Mouse (Mus musculus) heart, embryonic 16.5 days (tissue): ENCODE measurements around the gene Asgr1. TPM values are rescaled to one million over a fixed set of nuclear protein-coding genes. Genes with fewer than 3 reads are reported as not detected.
"Not testable (repeated sequence)": the region's sequence is repeated elsewhere in the genome, so short reads cannot be mapped to it uniquely, and the experiment has no call there.

Experiments used
- ATAC-seq: fragments of 200-750 bp; cut with Nextera tagmentation; replicated peaks from 2 replicates; pipeline ENCODE4 v1.8.0; 2017; ENCODE audit warnings: moderate number of reproducible peaks; ENCODE audit not compliant: insufficient read depth, low FRiP score; ENCODE audit errors: extremely low read depth
- H3K27ac ChIP-seq: fragments of 300-500 bp; sonication (generic); 2 replicates; pipeline ENCODE4 v1.5.1; 2014; ENCODE audit warnings: mild to moderate bottlenecking, low read length, control low read depth, moderate library complexity
- H3K27me3 ChIP-seq: fragments of 300-500 bp; sonication (generic); 2 replicates; pipeline ENCODE4 v1.6.1; 2014; ENCODE audit warnings: low read length, mixed read lengths; ENCODE audit not compliant: control insufficient read depth, insufficient read depth
- H3K36me3 ChIP-seq: fragments of 300-500 bp; sonication (generic); 2 replicates; pipeline ENCODE4 v1.6.1; 2014; ENCODE audit not compliant: control insufficient read depth, insufficient read depth
- H3K4me1 ChIP-seq: fragments of 300-500 bp; sonication (generic); 2 replicates; pipeline ENCODE4 v1.6.1; 2014; ENCODE audit warnings: low read length, mixed read lengths; ENCODE audit not compliant: control insufficient read depth, insufficient read depth
- H3K4me2 ChIP-seq: fragments of 300-500 bp; sonication (generic); 2 replicates; pipeline ENCODE4 v1.6.1; 2014; ENCODE audit warnings: low read depth, mild to moderate bottlenecking, control low read depth, low read length
- H3K4me3 ChIP-seq: fragments of 300-500 bp; sonication (generic); 2 replicates; pipeline ENCODE4 v1.5.1; 2014; ENCODE audit warnings: mild to moderate bottlenecking, control low read depth, low read length
- H3K9ac ChIP-seq: fragments of 300-500 bp; sonication (generic); 2 replicates; pipeline ENCODE4 v1.6.1; 2014; ENCODE audit warnings: low read length, control low read depth
- H3K9me3 ChIP-seq: fragments of 300-500 bp; sonication (generic); replicated peaks from 2 replicates; pipeline ENCODE4 v1.6.1; 2016; ENCODE audit warnings: low read length; ENCODE audit not compliant: control insufficient read depth
- WGBS: fragments of 180-500 bp; shearing (Covaris S2); extraction: QIAGEN DNeasy Blood & Tissue Kit; methylation state at CpG from one replicate; pipeline ENCODE4 v1.1.7; 2014; 5-methylcytosine and 5-hydroxymethylcytosine counted together
- polyA plus RNA-seq: library from polyadenylated mRNA; unstranded; fragments of >200 nt; fragmentation: Nextera tagmentation; extraction: Ambion mirVana; gene quantifications from 2 replicates; pipeline ENCODE4 v1.2.1, GENCODE M21; 2015

Asgr1 gene
- polyA plus RNA-seq, 1 experiment from 2014 or later = not detected

- Histone ChIP-seq H3K9ac (no peak overlapping the region), H3K4me2 (no peak overlapping the region), H3K27me3 (no peaks in the 10 kb centered on the region), H3K36me3 (no peaks in the 10 kb centered on the region), H3K27ac (no peak overlapping the region), H3K9me3 (no peaks in the 10 kb centered on the region), H3K4me3 (no peak overlapping the region), H3K4me1 (no peaks in the 10 kb centered on the region)
- WGBS = 66% methylated on average over 6 of the region's 6 CpGs
- no peak for ATAC-seq
Measured at GRCm38 (mm10) chr11:70070057-70070456, 16.2 kb downstream of the Asgr1 start.

GRCm38 (mm10) chr11:70070603-70071002 lies 16.7 kb downstream of the Asgr1 start:
- H3K4me3 ChIP-seq, H3K27ac ChIP-seq, H3K4me2 ChIP-seq, H3K9ac ChIP-seq, H3K4me1 ChIP-seq, H3K27me3 ChIP-seq, ATAC-seq, H3K9me3 ChIP-seq, H3K36me3 ChIP-seq: not testable (repeated sequence)
- 74% methylated on average over 3 of the region's 3 CpGs for WGBS

- Histone ChIP-seq H3K36me3 (no peaks in the 10 kb centered on the region), H3K27ac (no peak overlapping the region), H3K4me1 (no peaks in the 10 kb centered on the region), H3K9ac (no peak overlapping the region), H3K9me3 (no peaks in the 10 kb centered on the region), H3K4me2 (no peak overlapping the region), H3K4me3 (no peak overlapping the region), H3K27me3 (no peaks in the 10 kb centered on the region)
- ATAC-seq = no peak
- 34% methylated on average over 17 of the region's 17 CpGs for WGBS
Measured at GRCm38 (mm10) chr11:70074379-70075071, 20.6 kb downstream of the Asgr1 start.

- no peak overlapping the region for H3K4me2 ChIP-seq
Measured at GRCm38 (mm10) chr11:70075581-70075980, 21.7 kb downstream of the Asgr1 start.

GRCm38 (mm10) chr11:70077441-70077840 lies 23.6 kb downstream of the Asgr1 start:
- Histone ChIP-seq H3K4me3 (no peak overlapping the region), H3K36me3 (no peaks in the 10 kb centered on the region), H3K4me2 (no peak overlapping the region), H3K9ac (no peak overlapping the region), H3K9me3 (no peaks in the 10 kb centered on the region), H3K27me3 (no peaks in the 10 kb centered on the region), H3K27ac (no peak overlapping the region), H3K4me1 (no peaks in the 10 kb centered on the region)
- no peak for ATAC-seq
- WGBS = 41% methylated on average over 2 of the region's 3 CpGs

More at GRCm38 (mm10) chr11:70075581-70075980, 21.7 kb downstream of the Asgr1 start:
- 69% methylated on average over 6 of the region's 6 CpGs for WGBS
- H3K4me3 ChIP-seq = no peak overlapping the region
- H3K27ac ChIP-seq = no peak overlapping the region
- no peaks in the 10 kb centered on the region for H3K9me3 ChIP-seq
- H3K9ac ChIP-seq = no peak overlapping the region
- H3K27me3 ChIP-seq = no peaks in the 10 kb centered on the region
- no peaks in the 10 kb centered on the region for H3K4me1 ChIP-seq
- no peaks in the 10 kb centered on the region for H3K36me3 ChIP-seq
- no peak for ATAC-seq

- H3K27me3 ChIP-seq = no peaks in the 10 kb centered on the region
- no peak for ATAC-seq
- H3K9me3 ChIP-seq = no peaks in the 10 kb centered on the region
- no peaks in the 10 kb centered on the region for H3K36me3 ChIP-seq
- no peak overlapping the region for H3K4me2 ChIP-seq
- H3K4me1 ChIP-seq = no peaks in the 10 kb centered on the region
- no peak overlapping the region for H3K9ac ChIP-seq
- 58% methylated on average over 6 of the region's 6 CpGs for WGBS
- no peak overlapping the region for H3K4me3 ChIP-seq
- H3K27ac ChIP-seq = no peak overlapping the region
Measured at GRCm38 (mm10) chr11:70079175-70079574, 25.3 kb downstream of the Asgr1 start.

GRCm38 (mm10) chr11:70079928-70080327 lies 26.0 kb downstream of the Asgr1 start:
- Histone ChIP-seq H3K27ac (no peak overlapping the region), H3K9me3 (no peaks in the 10 kb centered on the region), H3K4me3 (no peak overlapping the region), H3K4me2 (no peak overlapping the region), H3K27me3 (no peaks in the 10 kb centered on the region), H3K9ac (no peak overlapping the region), H3K4me1 (no peaks in the 10 kb centered on the region), H3K36me3 (no peaks in the 10 kb centered on the region)
- 45% methylated on average over 7 of the region's 7 CpGs for WGBS
- no peak for ATAC-seq

GRCm38 (mm10) chr11:70080803-70081590 lies 27.1 kb downstream of the Asgr1 start:
- Histone ChIP-seq H3K27ac (no peak overlapping the region), H3K4me1 (no peaks in the 10 kb centered on the region), H3K9me3 (no peaks in the 10 kb centered on the region), H3K4me2 (no peak overlapping the region), H3K9ac (no peak overlapping the region), H3K4me3 (no peak overlapping the region), H3K27me3 (no peaks in the 10 kb centered on the region), H3K36me3 (no peaks in the 10 kb centered on the region)
- ATAC-seq = no peak
- 75% methylated on average over 15 of the region's 15 CpGs for WGBS

- Histone ChIP-seq H3K27me3 (no peaks in the 10 kb centered on the region), H3K36me3 (no peaks in the 10 kb centered on the region), H3K9ac (no peak overlapping the region), H3K4me1 (no peaks in the 10 kb centered on the region), H3K4me3 (no peak overlapping the region), H3K27ac (no peak overlapping the region), H3K4me2 (no peak overlapping the region), H3K9me3 (no peaks in the 10 kb centered on the region)
- ATAC-seq = no peak
- WGBS = 71% methylated on average over 8 of the region's 8 CpGs
Measured at GRCm38 (mm10) chr11:70084563-70084962, 30.7 kb downstream of the Asgr1 start.
